Mouse (Mus musculus) T-helper 17 cell (primary cell): ENCODE results near the gene Bmp6.

Experiments
- in situ Hi-C, 2 experiments: fragments of 300-600 bp; cut with MboI, MseI; formaldehyde crosslinking; loops; 1 replicate in 1 of 2; 2 replicates in 1 of 2; pipeline ENCODE4 v1.15.1; 2025; ENCODE audit warnings: high pct_unique_total_duplicates in 2 of 2

The Bmp6 gene

GRCm38 (mm10) chr13:38344713-38345430, at the start of gene Bmp6:
Gene Bmp6 (plus strand): TSS chr13:38345107.
- in situ Hi-C loops: loop anchor here in 1 of 2 experiments (5.0 to 10.0 kb wide), 2 partner anchors 237 to 1320 kb away; no protein-coding TSS in a partner anchor

- in situ Hi-C loops: no loop called here
Observed at GRCm38 (mm10) chr13:38296166-38296565, 48.7 kb upstream of the Bmp6 start.

- in situ Hi-C loops: no loop called here
Observed at GRCm38 (mm10) chr13:38296601-38297000, 48.3 kb upstream of the Bmp6 start.

GRCm38 (mm10) chr13:38311125-38311524, 33.8 kb upstream of the Bmp6 start:
- in situ Hi-C loops: no loop called here

GRCm38 (mm10) chr13:38312357-38313040, 32.4 kb upstream of the Bmp6 start:
- in situ Hi-C loops: no loop called here

GRCm38 (mm10) chr13:38314590-38314989, 30.3 kb upstream of the Bmp6 start:
- in situ Hi-C loops: no loop called here

GRCm38 (mm10) chr13:38318418-38318817, 26.5 kb upstream of the Bmp6 start:
- in situ Hi-C loops: no loop called here

- in situ Hi-C loops: no loop called here
Observed at GRCm38 (mm10) chr13:38320354-38320753, 24.6 kb upstream of the Bmp6 start.

- in situ Hi-C loops: no loop called here
Observed at GRCm38 (mm10) chr13:38324452-38324851, 20.5 kb upstream of the Bmp6 start.

- in situ Hi-C loops: no loop called here
Observed at GRCm38 (mm10) chr13:38327377-38327776, 17.5 kb upstream of the Bmp6 start.

- in situ Hi-C loops: no loop called here
Observed at GRCm38 (mm10) chr13:38333496-38333895, 11.4 kb upstream of the Bmp6 start.

- in situ Hi-C loops: loop anchor here in 1 of 2 experiments (10.0 kb wide), 1 partner anchor 1318 kb away; no protein-coding TSS in a partner anchor
Observed at GRCm38 (mm10) chr13:38342598-38342997, 2.3 kb upstream of the Bmp6 start.

- in situ Hi-C loops: loop anchor here in 1 of 2 experiments (10.0 kb wide), 1 partner anchor 1318 kb away; no protein-coding TSS in a partner anchor
Observed at GRCm38 (mm10) chr13:38343202-38343601, 1.7 kb upstream of the Bmp6 start.

GRCm38 (mm10) chr13:38345431-38345820, 519 bp downstream of the Bmp6 start:
- in situ Hi-C loops: loop anchor here in 1 of 2 experiments (5.0 to 10.0 kb wide), 2 partner anchors 237 to 1321 kb away; no protein-coding TSS in a partner anchor

- in situ Hi-C loops: loop anchor here in 1 of 2 experiments (5.0 to 10.0 kb wide), 2 partner anchors 236 to 1322 kb away; no protein-coding TSS in a partner anchor
Observed at GRCm38 (mm10) chr13:38346096-38346915, 1.4 kb downstream of the Bmp6 start.

GRCm38 (mm10) chr13:38347021-38347774, 2.3 kb downstream of the Bmp6 start:
- in situ Hi-C loops: loop anchor here in 1 of 2 experiments (5.0 to 10.0 kb wide), 2 partner anchors 235 to 1322 kb away; no protein-coding TSS in a partner anchor

GRCm38 (mm10) chr13:38347775-38348135, 2.8 kb downstream of the Bmp6 start:
- in situ Hi-C loops: loop anchor here in 1 of 2 experiments (5.0 to 10.0 kb wide), 2 partner anchors 235 to 1323 kb away; no protein-coding TSS in a partner anchor

GRCm38 (mm10) chr13:38349046-38349445, 4.1 kb downstream of the Bmp6 start:
- in situ Hi-C loops: loop anchor here in 1 of 2 experiments (5.0 to 10.0 kb wide), 2 partner anchors 233 to 1324 kb away; no protein-coding TSS in a partner anchor

- in situ Hi-C loops: loop anchor here in 1 of 2 experiments (5.0 to 10.0 kb wide), 2 partner anchors 232 to 1325 kb away; no protein-coding TSS in a partner anchor
Observed at GRCm38 (mm10) chr13:38349818-38350217, 4.9 kb downstream of the Bmp6 start.

GRCm38 (mm10) chr13:38351996-38352395, 7.1 kb downstream of the Bmp6 start:
- in situ Hi-C loops: no loop called here
